Mouse (Mus musculus) embryonic facial prominence, embryonic 15.5 days (tissue): ENCODE data around the gene Il31. TPM values are rescaled to one million over a fixed set of nuclear protein-coding genes. Genes with fewer than 3 reads are reported as not detected.
A peak's percentile ranks its signal among the peaks of the same experiment; 100 is the strongest.

Source experiments
- ATAC-seq: fragments of 200-750 bp; cut with Nextera tagmentation; 2 replicates; pipeline ENCODE4 v1.8.0; 2017; ENCODE audit warnings: low read depth, moderate TSS enrichment; ENCODE audit not compliant: insufficient number of reproducible peaks, low FRiP score, low TSS enrichment
- H3K27ac ChIP-seq: fragments of 300-500 bp; sonication (generic); replicated peaks from 2 replicates; pipeline ENCODE4 v1.5.1; 2015; ENCODE audit warnings: mild to moderate bottlenecking, inconsistent platforms
- H3K27me3 ChIP-seq: fragments of 300-500 bp; sonication (generic); 2 replicates; pipeline ENCODE4 v1.6.1; 2015; ENCODE audit warnings: inconsistent platforms
- H3K36me3 ChIP-seq: fragments of 300-500 bp; sonication (generic); 2 replicates; pipeline ENCODE4 v1.6.1; 2015; ENCODE audit warnings: mild to moderate bottlenecking, inconsistent platforms
- H3K4me1 ChIP-seq: fragments of 300-500 bp; sonication (generic); 2 replicates; pipeline ENCODE4 v1.6.1; 2015; ENCODE audit warnings: inconsistent platforms
- H3K4me2 ChIP-seq: fragments of 300-500 bp; sonication (generic); replicated peaks from 2 replicates; pipeline ENCODE4 v1.6.1; 2015; ENCODE audit warnings: mild to moderate bottlenecking, inconsistent platforms
- H3K4me3 ChIP-seq: fragments of 300-500 bp; sonication (generic); replicated peaks from 2 replicates; pipeline ENCODE4 v1.5.1; 2015; ENCODE audit warnings: mild to moderate bottlenecking, inconsistent platforms
- H3K9ac ChIP-seq: fragments of 300-500 bp; sonication (generic); 2 replicates; pipeline ENCODE4 v1.6.1; 2015; ENCODE audit warnings: inconsistent platforms
- H3K9me3 ChIP-seq: fragments of 300-500 bp; sonication (generic); replicated peaks from 2 replicates; pipeline ENCODE4 v1.6.1; 2016; ENCODE audit warnings: inconsistent platforms
- WGBS: fragments of 180-500 bp; shearing (Covaris S2); methylation state at CpG from one replicate; pipeline ENCODE4 v1.1.7; 2015; 5-methylcytosine and 5-hydroxymethylcytosine counted together
- polyA plus RNA-seq: library from polyadenylated mRNA; unstranded; fragments of >200 nt; fragmentation: Nextera tagmentation; extraction: Ambion mirVana; gene quantifications from 2 replicates; pipeline ENCODE4 v1.2.1, GENCODE M21; 2015

Il31 gene
- not detected in 2 replicates for polyA plus RNA-seq

DNA sequence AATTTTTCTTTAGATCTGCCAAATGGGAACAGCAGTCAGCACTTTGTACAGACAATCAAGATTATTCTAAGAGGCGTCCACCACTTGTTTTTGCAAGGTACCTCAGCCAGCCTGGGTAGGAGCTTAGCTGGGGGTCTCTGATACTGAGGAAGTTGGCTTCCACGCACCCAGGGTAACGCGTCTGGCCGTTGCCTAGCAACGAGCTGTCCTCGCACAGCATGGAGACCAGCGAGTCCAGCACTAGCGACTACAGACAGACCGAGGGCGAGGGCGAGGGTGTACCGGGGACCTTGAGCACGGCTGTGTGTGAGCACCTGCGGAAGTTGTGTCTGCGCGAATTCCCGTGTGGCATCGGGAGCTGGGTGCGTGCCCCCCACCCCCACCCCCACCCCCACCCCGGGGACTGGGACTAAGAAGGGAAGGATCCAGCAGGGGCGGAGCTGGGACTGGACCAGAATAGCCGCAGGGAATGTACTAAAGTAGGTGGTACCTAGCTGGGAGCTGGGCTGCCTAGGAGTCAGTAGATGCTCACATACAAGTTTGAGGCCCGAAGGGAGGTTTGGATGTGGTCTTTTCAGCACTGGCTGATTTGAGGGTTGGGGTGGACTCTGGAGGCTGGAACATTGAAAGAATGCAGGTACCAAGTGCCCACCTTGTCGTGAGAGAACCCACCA lies at the start of gene Il31, which contains the start of gene Lrrc43:
Il31 (minus strand) TSS at position 378 of the 674 bp plus-strand sequence.
Lrrc43 (plus strand) TSS at position 194 of the 674 bp plus-strand sequence.
- H3K9ac ChIP-seq = no peak within 1 kb of the TSS
- peak within 1 kb of the TSS; percentile 28 for H3K4me2 ChIP-seq
- H3K36me3 ChIP-seq = no peaks in the 10 kb centered on the region
- 6% methylated on average over 25 of the region's 25 CpGs for WGBS
- H3K4me3 ChIP-seq = no peak within 1 kb of the TSS
- H3K4me1 ChIP-seq = no peaks in the 10 kb centered on the region
- no peak within 1 kb of the TSS for H3K27ac ChIP-seq
- H3K27me3 ChIP-seq = no peaks in the 10 kb centered on the region
- 0 out of 2 replicates have a peak, but pooled peaks have one; percentile 39 for ATAC-seq
- no peaks in the 10 kb centered on the region for H3K9me3 ChIP-seq

DNA sequence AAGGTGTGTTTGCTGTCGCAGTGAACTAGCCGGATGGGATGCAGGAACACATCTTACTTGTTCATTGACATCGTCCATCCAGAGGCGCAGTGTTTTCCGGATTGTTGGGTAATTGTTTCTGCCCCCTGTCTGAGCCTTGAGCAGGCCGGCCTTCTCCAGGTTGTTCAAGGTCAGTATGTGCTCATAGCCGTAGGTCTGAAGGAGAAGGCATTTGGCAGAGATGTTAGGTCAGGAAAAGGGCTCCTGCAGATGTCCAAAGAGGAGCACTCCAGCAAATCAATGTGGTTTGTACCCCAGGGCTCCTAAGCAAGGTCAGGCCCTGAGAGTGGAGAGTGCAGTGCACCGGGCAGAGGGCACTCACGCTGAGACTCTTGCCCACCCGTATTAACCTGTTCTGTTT lies 44.5 kb upstream of the Il31 start:
- peaks cover 81% of the 10 kb centered on the region for H3K36me3 ChIP-seq
- H3K4me3 ChIP-seq = no peak overlapping the region
- no peak overlapping the region for H3K4me2 ChIP-seq
- no peak for ATAC-seq
- no peak overlapping the region for H3K27ac ChIP-seq
- no peaks in the 10 kb centered on the region for H3K9me3 ChIP-seq
- no peaks in the 10 kb centered on the region for H3K4me1 ChIP-seq
- no peak overlapping the region for H3K9ac ChIP-seq
- 93% methylated on average over 10 of the region's 10 CpGs for WGBS
- H3K27me3 ChIP-seq = no peaks in the 10 kb centered on the region

DNA sequence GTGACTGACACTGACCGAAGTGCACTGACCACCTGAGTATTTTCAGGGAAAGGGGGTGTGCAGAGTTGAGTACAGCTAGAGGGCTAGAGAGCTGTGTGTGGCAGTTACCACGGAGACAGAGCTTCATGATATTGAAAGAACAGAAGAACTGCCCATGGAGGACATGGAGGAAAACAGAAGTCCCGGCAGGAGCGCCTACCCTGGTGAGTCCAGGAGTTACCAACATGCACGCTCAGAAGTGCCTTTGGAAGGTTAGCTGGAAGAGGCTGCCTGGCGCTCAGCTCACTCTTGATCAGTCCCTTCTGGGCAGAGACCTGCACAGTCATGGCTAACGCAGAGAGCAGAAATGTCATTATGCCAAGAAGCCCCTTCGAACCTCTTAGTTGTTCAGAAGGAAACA lies 40.8 kb upstream of the Il31 start:
- H3K9ac ChIP-seq = no peak overlapping the region
- no peaks in the 10 kb centered on the region for H3K4me1 ChIP-seq
- no peaks in the 10 kb centered on the region for H3K9me3 ChIP-seq
- no peaks in the 10 kb centered on the region for H3K27me3 ChIP-seq
- ATAC-seq = no peak
- no peak overlapping the region for H3K4me2 ChIP-seq
- no peak overlapping the region for H3K27ac ChIP-seq
- WGBS = 88% methylated on average over 8 of the region's 8 CpGs
- H3K36me3 ChIP-seq = peaks cover 73% of the 10 kb centered on the region
- no peak overlapping the region for H3K4me3 ChIP-seq

DNA sequence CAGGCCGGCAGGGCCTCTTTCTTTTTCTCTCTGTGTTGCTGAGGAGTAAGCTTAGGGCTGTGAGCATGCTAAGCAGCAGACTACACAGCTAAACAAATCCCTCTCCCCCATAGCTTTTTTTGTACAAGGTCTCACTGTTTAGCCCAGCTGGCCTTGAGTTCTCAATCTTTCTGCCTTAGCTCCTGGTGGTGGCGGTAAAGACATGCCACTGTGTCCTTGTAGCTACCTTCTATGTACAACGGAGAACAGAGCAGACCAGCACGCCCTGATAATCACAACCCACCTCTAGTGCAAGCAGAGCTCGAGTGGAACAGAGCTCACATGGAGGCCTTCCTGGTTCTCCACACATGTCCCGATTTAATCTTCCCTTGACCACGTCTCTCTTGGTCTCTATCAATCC lies 39.4 kb upstream of the Il31 start:
- Histone ChIP-seq H3K9me3 (no peaks in the 10 kb centered on the region), H3K4me1 (peaks cover 6% of the 10 kb centered on the region), H3K36me3 (peaks cover 60% of the 10 kb centered on the region), H3K4me3 (no peak overlapping the region), H3K27ac (no peak overlapping the region), H3K27me3 (no peaks in the 10 kb centered on the region), H3K9ac (no peak overlapping the region), H3K4me2 (no peak overlapping the region)
- ATAC-seq = no peak
- 73% methylated on average over 7 of the region's 7 CpGs for WGBS

DNA sequence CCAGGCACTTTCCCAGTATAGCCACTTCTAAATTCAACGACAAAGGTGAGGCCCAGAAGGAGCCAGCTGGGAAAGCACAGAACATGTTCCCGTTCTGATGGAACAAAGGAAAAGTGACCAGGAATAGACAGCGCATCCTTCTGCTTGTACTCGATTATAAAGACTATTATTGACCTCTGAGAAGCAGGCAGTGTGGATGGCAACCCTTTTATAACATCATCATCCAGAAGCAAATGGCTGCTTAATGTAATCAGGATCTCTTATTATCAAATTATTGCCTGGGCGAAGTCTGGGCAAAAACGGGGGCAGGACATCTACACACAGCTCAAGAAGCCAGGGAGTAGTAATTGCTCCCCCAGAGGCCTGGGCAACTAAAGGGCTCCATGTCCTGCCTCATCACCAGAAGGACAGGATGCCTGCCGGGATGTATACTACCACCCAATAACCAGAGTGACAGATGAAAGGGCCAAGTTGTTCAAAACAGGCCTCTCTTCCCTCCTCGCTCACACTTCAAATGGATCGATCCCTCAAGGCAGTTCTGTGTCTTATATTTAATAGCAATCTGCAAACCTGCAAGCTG lies 36.7 kb upstream of the Il31 start:
- Histone ChIP-seq H3K36me3 (peaks cover 34% of the 10 kb centered on the region), H3K9me3 (no peaks in the 10 kb centered on the region), H3K27ac (no peak overlapping the region), H3K4me3 (no peak overlapping the region), H3K4me2 (no peak overlapping the region), H3K27me3 (no peaks in the 10 kb centered on the region), H3K9ac (no peak overlapping the region), H3K4me1 (peaks cover 24% of the 10 kb centered on the region)
- WGBS = 89% methylated on average over 9 of the region's 9 CpGs
- no peak for ATAC-seq

DNA sequence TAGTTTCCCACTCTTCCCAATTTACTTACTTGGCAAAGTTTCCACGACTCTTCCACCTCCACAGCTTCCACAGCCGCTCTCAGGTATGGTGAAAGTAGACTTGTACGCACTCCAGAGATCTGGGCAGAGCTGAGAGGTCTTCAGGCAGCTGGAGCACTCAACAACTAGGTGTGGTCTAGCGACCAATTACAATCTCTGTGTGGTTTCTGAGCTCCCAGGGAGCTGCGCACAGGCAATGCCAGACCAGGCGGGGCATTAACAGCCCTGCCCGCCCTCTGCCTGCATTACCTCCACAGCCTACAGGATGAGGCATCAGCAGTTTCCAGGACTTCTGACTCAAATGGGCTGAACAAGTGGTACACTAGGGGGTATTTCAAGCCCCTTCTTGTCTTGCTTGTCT lies 36.0 kb upstream of the Il31 start, which contains the start of gene Gm49027:
Gm49027 (minus strand) TSS at position 208 of the 400 bp plus-strand sequence.
- Histone ChIP-seq H3K27ac (no peak within 1 kb of the TSS), H3K9me3 (no peaks in the 10 kb centered on the region), H3K4me2 (peak within 1 kb of the TSS; percentile 94), H3K36me3 (peaks cover 26% of the 10 kb centered on the region), H3K27me3 (no peaks in the 10 kb centered on the region), H3K9ac (no peak within 1 kb of the TSS), H3K4me1 (peaks cover 24% of the 10 kb centered on the region), H3K4me3 (peak within 1 kb of the TSS; percentile 95)
- 88% methylated on average over 7 of the region's 7 CpGs for WGBS
- ATAC-seq = no peak

DNA sequence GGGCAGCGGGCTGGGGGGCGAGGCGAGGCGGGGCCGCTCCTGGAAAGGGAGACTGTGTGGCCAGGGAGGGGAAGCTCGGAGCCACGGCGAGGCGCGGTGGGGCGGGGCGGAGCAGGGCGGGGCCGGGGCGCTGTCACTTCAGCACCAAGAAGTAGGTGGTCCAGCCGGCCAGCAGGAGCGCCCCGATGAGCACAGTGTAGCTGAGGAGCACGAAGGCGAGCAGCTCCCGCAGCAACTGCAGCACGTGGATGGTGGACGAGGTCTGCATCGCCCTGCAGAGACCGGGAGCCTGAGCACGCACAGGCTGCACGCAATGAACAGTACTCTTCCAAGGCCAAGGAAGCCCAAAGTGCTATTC lies 35.1 kb upstream of the Il31 start:
- Histone ChIP-seq H3K27me3 (no peaks in the 10 kb centered on the region), H3K4me1 (peaks cover 24% of the 10 kb centered on the region), H3K27ac (no peak overlapping the region), H3K36me3 (peaks cover 22% of the 10 kb centered on the region), H3K9ac (no peak overlapping the region), H3K9me3 (no peaks in the 10 kb centered on the region), H3K4me2 (peak overlapping the region; percentile 94), H3K4me3 (peak overlapping the region; percentile 95)
- under 1% methylated on average over 20 of the region's 27 CpGs for WGBS
- ATAC-seq = peak; percentile 93

DNA sequence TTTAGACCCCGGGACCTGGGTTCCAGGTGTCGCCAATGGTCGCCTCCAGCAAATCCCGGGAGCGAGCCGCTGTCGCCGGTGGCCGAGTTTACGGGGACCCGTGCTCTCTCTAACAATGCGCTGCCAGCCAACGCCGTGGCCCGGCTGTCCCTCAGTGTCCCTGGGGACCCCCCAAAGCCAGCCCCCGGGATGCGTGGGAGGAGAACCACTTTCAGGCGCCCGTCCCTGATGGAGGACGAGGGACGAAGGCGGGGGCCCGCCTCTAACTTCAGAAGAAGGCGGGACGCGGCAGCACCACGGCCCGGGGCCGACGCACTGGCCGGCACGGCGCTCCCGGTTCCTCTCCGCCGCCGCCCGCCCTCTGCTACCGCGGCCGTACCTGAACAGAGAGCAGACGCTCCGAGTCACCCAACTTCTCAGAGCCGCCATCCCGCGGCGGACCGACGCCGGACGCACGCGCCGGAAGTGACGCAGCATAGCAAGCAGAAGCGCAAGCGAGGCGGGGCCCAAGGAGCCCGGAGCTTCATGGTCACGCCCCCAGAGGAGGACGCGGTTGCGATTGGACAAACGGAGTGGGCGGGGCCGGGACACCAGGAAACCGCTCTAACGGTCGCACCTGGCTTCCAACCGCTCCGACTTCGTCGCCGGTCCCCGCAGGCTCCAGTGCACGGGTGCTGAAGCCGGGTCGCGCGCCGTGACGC lies 34.6 kb upstream of the Il31 start, which contains the start of gene Diablo:
Diablo (minus strand) TSS at position 485 of the 701 bp plus-strand sequence.
- peaks cover 20% of the 10 kb centered on the region for H3K36me3 ChIP-seq
- H3K9ac ChIP-seq = peak within 1 kb of the TSS; percentile 72
- peak; percentile 98 for ATAC-seq
- peak within 1 kb of the TSS; percentile 95 for H3K4me3 ChIP-seq
- H3K4me1 ChIP-seq = peaks cover 24% of the 10 kb centered on the region
- under 1% methylated on average over 81 of the region's 82 CpGs for WGBS
- peak within 1 kb of the TSS; percentile 78 for H3K27ac ChIP-seq
- no peaks in the 10 kb centered on the region for H3K9me3 ChIP-seq
- peak within 1 kb of the TSS; percentile 94 for H3K4me2 ChIP-seq
- H3K27me3 ChIP-seq = no peaks in the 10 kb centered on the region

DNA sequence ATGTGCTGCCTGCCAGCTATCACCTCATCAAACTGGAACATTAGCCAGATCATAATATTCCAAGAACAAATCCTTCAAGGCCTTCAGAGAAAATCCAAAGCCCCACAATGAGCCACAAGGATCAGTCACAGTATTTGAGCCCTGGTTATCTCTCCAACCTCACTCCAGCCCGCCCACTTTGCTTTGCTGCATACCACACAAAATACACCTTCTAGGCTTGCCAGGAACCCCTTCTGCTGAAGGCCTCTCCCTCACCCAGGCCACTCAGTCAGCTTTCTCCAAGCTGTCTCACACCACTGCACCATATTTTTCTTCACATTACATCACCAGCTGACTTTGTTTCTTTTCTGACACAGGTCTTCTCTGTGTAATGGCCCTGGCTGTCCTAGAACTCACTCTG lies 32.9 kb upstream of the Il31 start:
- peaks cover 24% of the 10 kb centered on the region for H3K4me1 ChIP-seq
- no peak overlapping the region for H3K4me3 ChIP-seq
- WGBS = 83% methylated on average over 1 of the region's 1 CpGs
- no peak overlapping the region for H3K9ac ChIP-seq
- H3K27me3 ChIP-seq = no peaks in the 10 kb centered on the region
- no peaks in the 10 kb centered on the region for H3K9me3 ChIP-seq
- peaks cover 29% of the 10 kb centered on the region for H3K36me3 ChIP-seq
- ATAC-seq = no peak
- no peak overlapping the region for H3K27ac ChIP-seq
- no peak overlapping the region for H3K4me2 ChIP-seq

DNA sequence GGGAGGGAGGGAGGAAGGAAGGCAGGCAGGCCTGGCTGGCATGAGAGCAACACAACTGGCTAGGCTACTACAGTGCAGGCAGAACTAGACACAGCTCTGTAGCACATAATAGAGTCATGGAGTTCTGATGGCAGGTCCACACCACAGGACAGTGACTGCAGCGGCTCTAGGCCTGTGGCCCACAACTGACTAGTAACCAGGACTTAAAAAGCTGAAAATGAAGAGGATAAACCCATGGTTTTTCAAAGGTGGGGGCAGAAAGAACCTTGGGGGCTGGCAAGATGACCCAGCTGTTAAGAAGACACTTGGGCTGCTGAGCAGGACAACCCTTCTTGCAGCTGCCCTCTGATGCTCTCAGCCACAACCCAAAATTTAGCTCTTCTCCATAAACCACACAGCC lies 32.3 kb upstream of the Il31 start:
- Histone ChIP-seq H3K4me3 (no peak overlapping the region), H3K9ac (no peak overlapping the region), H3K4me2 (no peak overlapping the region), H3K27ac (no peak overlapping the region), H3K9me3 (no peaks in the 10 kb centered on the region), H3K27me3 (no peaks in the 10 kb centered on the region), H3K36me3 (peaks cover 32% of the 10 kb centered on the region), H3K4me1 (peaks cover 24% of the 10 kb centered on the region)
- no peak for ATAC-seq
- WGBS = 76% methylated on average over 1 of the region's 1 CpGs

DNA sequence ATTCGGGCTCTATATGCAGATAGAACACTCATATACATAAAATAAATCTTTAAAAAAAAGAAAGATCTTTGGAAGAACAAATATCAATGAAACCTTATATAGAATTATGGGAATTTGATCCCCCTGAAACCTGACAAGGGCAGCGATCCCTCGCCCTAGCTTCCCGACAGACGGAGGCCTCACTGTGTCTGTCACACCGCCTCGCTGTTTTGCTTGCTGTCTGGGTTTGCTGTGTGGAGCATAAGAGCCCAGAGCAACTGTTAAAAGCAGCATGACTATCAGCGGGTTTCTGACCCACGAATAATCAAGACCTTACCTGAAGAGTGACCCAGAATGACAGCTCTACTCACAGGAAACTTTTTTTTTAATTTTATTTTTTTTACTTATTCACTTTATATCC lies 31.4 kb upstream of the Il31 start:
- Histone ChIP-seq H3K4me2 (no peak overlapping the region), H3K27me3 (no peaks in the 10 kb centered on the region), H3K9me3 (no peaks in the 10 kb centered on the region), H3K27ac (no peak overlapping the region), H3K4me1 (peaks cover 24% of the 10 kb centered on the region), H3K4me3 (no peak overlapping the region), H3K9ac (no peak overlapping the region), H3K36me3 (peaks cover 33% of the 10 kb centered on the region)
- 70% methylated on average over 9 of the region's 9 CpGs for WGBS
- ATAC-seq = no peak
